Mouse (Mus musculus) left cerebral cortex, postnatal 10 days (tissue): ENCODE measurements around the gene Susd5. TPM values are rescaled to one million over a fixed set of nuclear protein-coding genes. Genes with fewer than 3 reads are reported as not detected.
"Not testable (repeated sequence)": the region's sequence is repeated elsewhere in the genome, so short reads cannot be mapped to it uniquely, and the experiment has no call there.

Experiments used
- DNase-seq, 2 experiments: peaks; one replicate each; pipeline ENCODE4 v3.0.0; 2021 to 2022; ENCODE audit warnings: low spot score in 2 of 2, mixed read lengths in 1 of 2; ENCODE audit errors: extremely low spot score in 1 of 2
- intact Hi-C: fragments of 180-260 bp; cut with DNase I; formaldehyde crosslinking; loops from one replicate; pipeline ENCODE4 v1.15.1; 2025
- total RNA-seq, 2 experiments: library from RNA; stranded (reverse); gene quantifications; 2 replicates each; pipeline ENCODE4 v1.2.3; 2021

Gene Susd5
- total RNA-seq, 2 experiments from 2014 or later: 11.0 to 14.2 TPM

DNA sequence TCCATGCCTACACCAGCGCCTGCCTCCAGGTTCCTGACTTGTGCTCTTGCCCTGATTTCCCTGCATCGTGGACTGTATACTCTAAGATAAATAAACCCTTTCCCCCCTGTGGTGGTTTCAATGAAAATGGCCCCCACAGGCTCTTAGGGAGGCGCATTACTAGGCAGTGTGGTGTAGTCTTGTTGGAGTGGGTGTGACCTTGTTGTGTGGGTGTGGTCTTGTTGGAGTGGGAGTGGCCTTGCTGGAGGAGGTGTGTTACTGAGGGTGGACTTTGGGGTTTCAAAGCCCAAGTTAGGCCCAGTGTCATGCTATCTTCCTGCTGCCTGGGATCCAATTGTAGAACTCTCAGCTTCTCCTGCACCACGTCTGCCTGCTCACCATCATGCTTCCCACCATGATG lies 4.9 kb upstream of the Susd5 start:
- no peak for DNase-seq
- intact Hi-C loops: no loop called here

DNA sequence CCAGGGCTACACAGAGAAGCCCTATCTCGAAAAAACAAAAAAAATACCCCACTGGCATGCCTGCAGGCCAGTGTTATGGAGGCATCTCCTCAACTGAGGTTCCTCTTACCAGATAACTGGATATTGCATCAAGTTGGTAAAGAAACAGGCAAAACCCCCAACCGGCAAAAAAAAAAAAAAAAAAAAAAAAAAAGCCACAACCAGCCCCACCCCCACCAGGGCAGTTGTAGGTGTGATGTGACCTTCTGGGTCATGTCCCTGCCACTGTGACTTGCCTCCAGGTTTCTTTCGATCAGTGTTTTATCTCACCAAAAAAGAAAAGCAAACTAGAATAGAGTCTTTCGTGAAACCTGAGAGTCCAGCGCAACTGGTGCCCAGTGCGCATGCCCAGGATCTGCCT lies 4.1 kb upstream of the Susd5 start:
- DNase-seq: no peak

DNA sequence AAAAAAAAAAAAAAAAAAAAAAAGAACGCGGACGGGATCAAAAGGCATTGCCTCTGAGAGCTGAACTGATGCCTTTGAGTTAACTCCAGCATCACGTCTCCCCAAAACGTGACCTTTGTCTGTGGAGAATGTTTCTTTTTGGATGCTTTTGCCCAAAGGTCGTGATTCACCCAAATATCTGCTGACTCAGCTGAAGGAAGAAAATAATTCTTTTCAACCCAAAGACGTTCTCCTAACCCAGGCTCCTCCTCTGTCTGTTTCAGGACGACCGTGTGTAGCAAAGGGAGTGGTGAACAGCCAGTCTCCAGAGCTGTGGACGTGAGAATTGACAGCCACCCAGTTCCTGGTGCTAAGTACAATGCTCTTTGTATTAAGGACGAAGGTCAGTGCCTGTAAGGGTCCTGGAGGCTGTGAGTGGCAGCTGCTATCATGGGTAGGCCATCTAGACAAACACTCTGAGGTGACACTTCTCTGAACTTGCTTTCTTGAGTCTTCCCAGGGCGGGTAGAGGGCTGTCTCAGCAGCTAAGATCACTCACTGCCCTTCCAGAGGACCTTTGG lies 11.6 kb downstream of the Susd5 start:
- no peak for DNase-seq
- intact Hi-C loops: no loop called here

More for the DNA sequence above, 4.1 kb upstream of the Susd5 start:
- intact Hi-C loops: no loop called here

DNA sequence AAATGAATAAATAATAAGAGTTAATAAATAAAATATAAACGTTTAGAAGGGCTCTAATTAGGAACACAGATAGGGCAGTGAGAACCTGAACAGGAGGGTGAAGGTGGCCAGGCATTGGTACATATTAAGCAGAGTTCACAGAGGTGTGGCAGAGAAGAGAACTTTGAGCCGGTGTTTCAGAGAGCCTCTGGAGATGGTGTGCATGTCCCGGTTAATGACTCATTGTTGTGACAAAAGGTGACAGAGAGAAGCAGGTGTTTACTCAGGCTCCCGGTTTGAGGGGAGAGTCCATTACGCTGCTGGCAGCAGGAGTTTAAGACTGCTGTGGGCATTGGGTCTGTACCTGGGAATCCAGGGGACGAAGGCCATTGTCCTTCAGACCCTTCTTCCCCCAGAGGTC lies 12.4 kb downstream of the Susd5 start:
- DNase-seq: no peak
- intact Hi-C loops: no loop called here

DNA sequence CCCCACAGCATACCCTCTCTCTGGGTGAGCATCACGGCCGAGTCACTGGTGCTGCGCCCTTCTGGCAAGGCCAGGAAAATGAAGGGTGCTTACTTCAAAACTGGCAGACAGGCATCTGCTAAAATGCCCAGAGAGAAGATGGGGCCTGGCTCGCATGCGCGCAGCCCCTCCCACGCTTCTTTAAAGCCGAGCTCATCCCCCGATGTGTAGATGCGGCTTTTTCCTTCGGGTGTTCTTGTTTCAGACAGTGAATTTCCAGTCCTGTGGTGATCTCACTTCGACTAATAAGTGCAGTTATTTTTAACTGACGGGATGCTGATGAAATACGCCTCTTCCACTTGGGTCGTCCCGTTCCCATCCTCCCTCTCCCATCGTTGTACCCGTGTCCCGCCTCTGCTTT lies 16.7 kb downstream of the Susd5 start:
- no peak for DNase-seq
- intact Hi-C loops: no loop called here

DNA sequence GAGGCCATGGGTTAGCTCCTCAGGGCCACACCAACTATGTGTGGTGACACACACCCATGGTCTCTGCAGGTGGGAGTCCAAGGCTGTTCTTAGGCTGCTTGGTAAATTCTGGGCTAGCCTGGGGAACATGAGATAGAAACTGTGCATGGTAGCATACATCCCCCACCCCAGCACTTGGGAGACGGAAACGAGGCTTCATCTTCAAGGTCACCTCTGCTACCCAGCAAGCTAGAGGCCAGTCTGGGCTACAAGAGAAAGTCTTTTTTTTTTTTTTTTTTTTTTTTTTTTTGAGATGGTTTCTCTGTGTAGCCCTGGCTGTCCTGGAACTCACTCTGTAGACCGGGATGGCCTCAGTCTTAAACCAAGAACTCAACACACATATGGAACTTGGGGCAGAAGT lies 29.5 kb downstream of the Susd5 start:
- DNase-seq: no peak
- intact Hi-C loops: no loop called here

DNA sequence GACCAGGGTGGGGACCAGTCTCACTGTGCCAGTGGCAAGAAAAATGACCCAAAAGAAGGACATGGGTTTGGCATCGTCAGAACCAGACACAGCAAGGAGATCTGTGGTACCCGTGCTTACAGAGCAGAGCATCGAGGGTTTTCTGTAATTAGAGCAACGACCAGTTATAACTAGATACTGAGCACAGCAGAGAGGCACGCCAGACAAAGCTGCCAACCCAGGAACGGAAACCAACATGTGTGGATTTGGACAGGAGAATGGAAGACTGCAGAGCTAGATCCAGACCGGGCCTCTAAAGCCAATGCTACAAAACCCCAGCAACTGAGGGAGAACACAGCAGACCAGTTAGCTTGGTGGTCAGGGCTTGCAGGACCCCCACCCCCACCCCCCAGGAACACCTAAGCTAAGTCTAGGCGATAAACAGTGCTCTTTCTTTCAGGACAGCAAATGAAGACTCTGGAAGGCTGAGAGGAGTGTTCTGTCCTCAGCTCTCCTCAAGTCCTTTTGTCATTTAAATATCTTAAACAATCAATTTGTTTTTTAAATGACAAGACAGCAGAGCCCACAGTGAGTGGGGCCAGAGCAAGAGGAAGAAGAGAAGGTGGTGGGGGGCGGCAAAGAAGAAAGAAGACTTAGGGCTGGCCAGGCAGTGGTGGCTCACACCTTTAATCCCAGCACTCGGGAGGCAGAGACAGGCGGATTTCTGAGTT lies 30.3 kb downstream of the Susd5 start:
- DNase-seq: no peak
- intact Hi-C loops: no loop called here

DNA sequence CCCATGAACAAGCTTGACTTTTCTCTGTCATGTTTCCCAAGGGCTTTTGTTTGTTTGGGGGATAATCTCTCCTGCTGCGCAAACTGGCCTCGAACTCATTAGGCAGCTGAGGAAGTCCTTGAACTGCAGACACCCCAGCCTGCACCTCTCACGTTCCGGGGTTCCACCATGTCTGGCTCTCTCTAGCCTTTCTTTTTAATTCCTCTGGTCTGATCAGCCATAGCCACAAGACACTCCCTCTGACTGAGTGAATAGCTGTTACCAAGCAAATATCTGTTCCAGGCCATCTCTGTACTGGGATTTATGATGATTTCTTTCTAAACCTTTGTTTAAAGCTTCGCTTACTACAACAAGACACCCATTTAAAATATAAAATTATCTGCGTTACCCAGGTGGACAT lies 31.9 kb downstream of the Susd5 start:
- intact Hi-C loops, DNase-seq: not testable (repeated sequence)

DNA sequence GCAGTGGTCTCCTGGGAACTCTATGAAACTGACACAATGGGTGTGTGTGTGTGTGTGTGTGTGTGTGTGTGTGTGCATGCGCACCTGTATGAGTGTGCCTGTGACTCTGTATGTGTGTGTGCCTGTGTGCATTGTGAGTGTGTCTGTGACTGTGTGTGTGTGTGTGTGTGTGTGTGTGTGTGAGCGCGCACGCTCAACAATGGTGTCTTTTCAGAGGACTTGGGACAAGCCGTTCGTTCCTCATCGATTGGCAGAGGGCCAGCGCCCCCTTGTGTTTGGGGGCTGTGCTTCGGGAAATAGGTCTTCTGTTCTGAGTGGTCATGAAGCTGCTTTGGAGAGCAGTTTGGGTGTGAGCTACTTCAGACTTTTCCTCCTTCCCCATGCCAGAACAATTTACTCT lies 35.2 kb downstream of the Susd5 start:
- intact Hi-C loops: not testable (repeated sequence)
- DNase-seq: peak; percentile 27 to 68

DNA sequence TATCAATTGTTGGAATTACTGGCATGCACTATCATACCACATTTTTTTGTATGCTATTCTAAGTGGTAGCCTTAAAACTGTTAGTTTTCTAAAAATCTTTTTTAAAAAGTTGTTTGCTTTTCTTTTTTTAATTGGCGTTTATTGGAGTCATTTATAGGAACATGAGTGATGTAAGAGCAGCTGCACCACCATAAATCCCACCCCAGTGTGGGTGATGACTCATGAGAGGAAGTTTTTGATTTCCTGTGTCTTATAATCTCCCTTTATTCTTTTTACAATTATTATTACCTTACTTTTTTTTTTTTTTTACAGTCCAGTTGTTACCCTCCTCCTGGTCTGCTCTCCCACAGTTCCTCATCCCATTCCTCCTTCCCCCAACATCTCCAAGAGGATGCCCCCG lies 37.9 kb downstream of the Susd5 start:
- intact Hi-C loops: no loop called here

DNA sequence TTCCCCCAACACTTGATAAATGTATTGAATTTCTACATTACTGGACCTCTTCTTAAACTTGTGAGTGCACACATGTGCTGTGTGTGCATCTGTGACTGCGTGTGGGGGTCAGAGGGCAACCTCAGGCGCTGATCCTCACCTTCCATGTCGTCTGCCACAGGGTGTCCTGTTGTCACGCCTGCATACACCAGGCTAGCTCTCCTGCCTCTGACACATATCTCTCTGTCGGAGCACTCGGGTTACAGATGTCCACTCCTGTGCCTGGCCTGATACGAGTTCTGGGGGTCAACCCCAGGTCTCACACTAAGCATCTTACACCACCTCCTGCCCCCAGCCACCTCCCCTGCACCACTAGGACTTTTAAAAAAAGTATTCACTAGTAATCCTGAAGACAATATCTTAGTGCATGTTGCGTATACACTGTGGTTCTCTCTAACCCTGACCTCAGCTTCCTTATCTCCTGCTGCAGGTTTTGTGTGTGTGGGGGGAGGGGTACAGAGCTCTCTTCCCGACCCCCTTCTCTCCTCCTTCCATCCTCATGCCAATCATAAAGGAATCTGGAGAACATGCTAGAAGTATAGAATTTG lies 41.9 kb downstream of the Susd5 start:
- intact Hi-C loops: no loop called here
- no peak for DNase-seq

More for the DNA sequence above, 37.9 kb downstream of the Susd5 start:
- DNase-seq: no peak

DNA sequence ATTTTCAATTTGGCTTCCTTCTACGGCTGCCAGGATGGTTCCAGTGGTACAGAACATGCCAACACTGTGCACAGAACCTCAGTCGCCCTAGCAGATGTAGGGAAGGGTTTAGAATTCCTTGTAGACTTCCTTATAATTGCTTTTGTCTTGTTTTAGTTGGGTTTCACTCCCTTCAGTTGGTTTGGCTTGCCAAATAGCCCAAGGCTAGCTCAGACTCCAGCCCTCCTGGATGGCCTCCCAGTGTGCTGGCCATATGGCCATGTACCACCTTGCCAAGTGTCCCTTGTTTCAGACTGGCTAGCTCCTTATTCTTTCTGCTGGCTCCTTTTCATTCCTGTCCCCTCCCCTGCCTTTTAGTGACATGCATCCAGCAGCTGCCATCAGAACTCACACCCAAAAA lies 53.3 kb downstream of the Susd5 start:
- DNase-seq: no peak
- intact Hi-C loops: loop anchor here (5.0 kb wide), 1 partner anchor 118 kb away; no protein-coding TSS in a partner anchor

DNA sequence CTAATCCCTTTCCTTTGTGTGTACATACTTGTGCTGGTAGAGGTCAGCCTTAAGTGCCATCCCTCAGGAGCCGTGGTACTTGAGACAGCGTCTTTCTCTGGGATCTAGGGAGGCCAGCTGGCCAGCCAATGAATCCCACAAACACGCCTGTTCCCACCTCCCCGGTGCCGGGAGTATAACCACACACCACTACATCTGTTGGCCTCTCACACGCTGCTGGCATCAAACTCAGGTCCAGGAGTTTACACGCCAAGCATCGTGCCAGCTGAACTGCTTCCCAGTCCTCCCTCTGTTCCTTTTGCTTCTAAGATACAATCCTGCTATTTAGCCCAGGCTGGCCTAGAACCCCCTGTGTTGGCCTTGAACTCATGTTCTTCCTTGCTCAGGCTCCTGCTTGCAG lies 54.2 kb downstream of the Susd5 start:
- intact Hi-C loops: loop anchor here (5.0 kb wide), 1 partner anchor 119 kb away; no protein-coding TSS in a partner anchor
- no peak for DNase-seq

DNA sequence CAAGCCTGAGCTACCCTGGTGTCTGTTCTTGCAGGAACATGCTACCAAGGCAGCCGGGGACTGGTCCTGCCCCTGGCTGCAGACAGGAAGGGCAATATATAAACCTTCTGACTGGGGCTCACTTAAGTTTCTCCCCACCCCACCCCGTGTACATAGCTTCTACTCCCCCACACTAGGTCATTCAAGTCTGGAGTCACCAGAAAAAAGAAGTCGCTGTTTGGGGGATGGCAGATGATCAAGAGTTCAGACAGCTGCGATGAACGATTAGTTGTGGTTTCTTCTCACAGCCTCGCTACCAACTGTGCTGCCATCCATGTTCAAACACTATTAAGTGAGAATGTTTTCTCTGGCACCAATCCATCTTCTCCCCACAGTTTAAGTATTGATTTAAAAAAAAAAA lies 55.3 kb downstream of the Susd5 start:
- intact Hi-C loops: loop anchor here (5.0 kb wide), 1 partner anchor 120 kb away; no protein-coding TSS in a partner anchor
- DNase-seq: peak in 1 of 2 experiments; percentile 38

DNA sequence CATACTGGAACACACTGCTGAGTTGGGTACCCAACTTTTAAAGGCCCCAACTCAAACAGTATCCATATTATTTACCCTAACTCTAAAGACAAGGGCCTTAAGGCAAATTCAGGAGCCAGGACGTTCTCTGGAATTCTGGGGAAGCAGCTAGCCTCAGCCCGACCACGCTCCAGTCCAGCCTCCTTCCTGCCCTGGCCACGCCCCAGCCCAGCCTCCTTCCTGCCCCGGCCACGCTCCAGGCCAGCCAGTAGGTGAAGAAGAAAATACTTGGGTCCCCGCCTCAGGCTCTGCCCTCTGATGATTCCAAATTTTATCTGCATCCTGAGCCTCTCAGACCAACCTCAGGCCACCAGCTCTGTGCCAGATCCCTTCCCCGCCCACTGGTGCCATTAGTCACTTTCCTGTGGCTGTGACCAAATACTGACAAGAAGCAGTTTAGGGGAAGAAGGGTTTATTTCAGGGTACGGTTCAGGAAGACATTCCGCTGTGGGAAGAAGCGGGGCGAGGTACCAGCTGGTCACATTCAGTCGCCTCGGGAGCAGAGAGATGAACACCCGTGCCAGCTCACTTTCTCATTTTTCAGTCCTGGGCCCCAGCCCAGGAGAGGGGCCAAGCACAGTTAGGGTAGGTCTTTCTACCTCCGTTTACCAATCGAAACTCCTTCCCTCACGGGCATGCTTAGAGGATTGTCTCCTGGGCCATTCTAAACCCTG lies 57.1 kb downstream of the Susd5 start:
- peak in 1 of 2 experiments; percentile 57 for DNase-seq
- intact Hi-C loops: loop anchor here (5.0 kb wide), 1 partner anchor 122 kb away; no protein-coding TSS in a partner anchor

DNA sequence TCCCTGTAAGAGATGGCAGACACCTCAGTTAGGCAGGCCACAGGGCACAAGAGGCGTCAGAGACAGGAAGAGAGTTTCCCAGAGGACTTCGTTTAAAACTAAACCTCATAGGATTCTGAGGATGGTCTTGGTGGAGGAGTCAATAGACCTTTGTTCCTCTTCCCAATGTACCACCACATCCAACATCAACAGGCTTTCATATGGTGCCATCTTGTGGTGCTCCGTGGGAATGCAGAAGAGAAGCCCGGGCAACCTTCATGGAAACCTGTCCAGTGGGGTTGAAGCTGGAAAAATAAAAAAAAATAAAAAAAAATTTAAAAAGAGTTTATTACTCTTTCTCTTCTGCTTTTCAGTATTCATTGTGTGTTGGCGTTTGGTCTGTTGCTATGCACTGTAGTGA lies 59.7 kb downstream of the Susd5 start:
- intact Hi-C loops: not testable (repeated sequence)
- DNase-seq: peak; percentile 48 to 70

DNA sequence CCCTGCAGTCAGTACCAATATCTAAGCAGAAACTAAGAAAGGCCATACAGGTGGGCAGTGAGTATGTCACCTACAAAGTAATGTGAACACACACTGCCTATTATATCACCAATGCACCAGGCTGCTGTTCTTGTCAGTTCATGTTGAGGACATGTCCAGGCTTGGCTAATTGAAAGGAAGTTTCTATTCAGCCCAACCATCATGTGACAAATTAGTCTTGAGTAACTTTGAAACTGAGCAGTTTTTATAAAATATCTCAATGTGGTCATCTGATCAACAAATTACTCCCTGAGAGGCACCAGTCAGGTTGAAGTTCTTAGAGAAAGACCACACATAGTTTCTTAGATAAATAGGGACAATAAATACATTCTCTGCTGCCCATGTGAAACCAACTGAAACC lies 65.9 kb downstream of the Susd5 start:
- DNase-seq, intact Hi-C loops: not testable (repeated sequence)

DNA sequence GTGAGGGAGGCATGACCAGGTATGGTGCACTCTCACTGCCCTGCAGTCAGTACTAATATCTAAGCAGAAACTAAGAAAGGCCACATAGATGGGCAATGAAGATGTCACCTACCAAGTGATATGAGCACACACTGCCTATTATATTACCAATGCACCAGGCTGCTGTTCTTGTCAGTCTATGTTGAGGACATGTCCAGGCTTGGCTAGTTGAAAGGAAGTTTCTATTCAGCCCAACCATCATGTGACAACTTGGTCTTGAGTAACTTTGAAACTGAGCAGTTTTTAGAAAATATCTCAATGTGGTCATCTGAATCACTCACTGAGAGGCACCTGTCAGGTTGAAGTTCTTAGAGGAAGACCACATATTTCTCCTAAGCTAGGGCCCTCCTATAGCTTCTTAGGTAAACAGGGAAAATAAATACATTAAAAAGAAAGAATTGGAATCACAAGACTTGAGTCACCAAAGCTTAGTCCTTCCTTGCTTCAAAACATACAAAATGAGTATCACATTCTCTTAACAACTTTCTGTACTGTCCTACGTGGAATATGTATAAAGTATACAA lies 72.4 kb downstream of the Susd5 start:
- DNase-seq, intact Hi-C loops: not testable (repeated sequence)
